Mouse (Mus musculus): ENCODE results near the gene Gkap1. TPM values are rescaled to one million over a fixed set of nuclear protein-coding genes. Genes with fewer than 3 reads are reported as not detected.

Gkap1 gene
- total RNA-seq, 2 experiments from 2014 or later, result 22.1 to 24.6 TPM

- DNase-seq (ENCODE audit: low spot score in 2 of 2), result peak in 1 of 2 experiments; percentile 16
These were observed 1.9 kb downstream of the Gkap1 start for GRCm38 (mm10) chr13:58273411-58274258.

- no peak for DNase-seq (ENCODE audit: low spot score in 2 of 2)
These were observed 8.6 kb downstream of the Gkap1 start for GRCm38 (mm10) chr13:58266864-58267263.

GRCm38 (mm10) chr13:58263546-58263945 is 12.0 kb downstream of the Gkap1 start:
- no peak for DNase-seq (ENCODE audit: low spot score in 2 of 2)

GRCm38 (mm10) chr13:58261674-58262073 is 13.8 kb downstream of the Gkap1 start:
- no peak for DNase-seq (ENCODE audit: low spot score in 2 of 2)

GRCm38 (mm10) chr13:58253268-58253667 is 22.2 kb downstream of the Gkap1 start:
- no peak for DNase-seq (ENCODE audit: low spot score in 2 of 2)

GRCm38 (mm10) chr13:58248957-58249356 is 26.5 kb downstream of the Gkap1 start:
- DNase-seq (ENCODE audit: low spot score in 2 of 2), result no peak

GRCm38 (mm10) chr13:58236536-58236935 is 39.0 kb downstream of the Gkap1 start:
- DNase-seq (ENCODE audit: low spot score in 2 of 2), result no peak

- DNase-seq (ENCODE audit: low spot score in 2 of 2), result peak in 1 of 2 experiments; percentile 44
These were observed 42.9 kb downstream of the Gkap1 start for GRCm38 (mm10) chr13:58232611-58233010.

- DNase-seq (ENCODE audit: low spot score in 2 of 2), result no peak
These were observed 43.4 kb downstream of the Gkap1 start for GRCm38 (mm10) chr13:58232070-58232469.

GRCm38 (mm10) chr13:58228624-58229023 is 46.9 kb downstream of the Gkap1 start:
- DNase-seq (ENCODE audit: low spot score in 2 of 2), result no peak

GRCm38 (mm10) chr13:58225694-58226093 is 49.8 kb downstream of the Gkap1 start:
- DNase-seq (ENCODE audit: low spot score in 2 of 2), result no peak

GRCm38 (mm10) chr13:58220206-58220605 is 55.3 kb downstream of the Gkap1 start:
- no peak for DNase-seq (ENCODE audit: low spot score in 2 of 2)

GRCm38 (mm10) chr13:58217536-58217935 is 58.0 kb downstream of the Gkap1 start:
- no peak for DNase-seq (ENCODE audit: low spot score in 2 of 2)

- no peak for DNase-seq (ENCODE audit: low spot score in 2 of 2)
These were observed 59.1 kb downstream of the Gkap1 start for GRCm38 (mm10) chr13:58216395-58216794.

- DNase-seq (ENCODE audit: low spot score in 2 of 2), result peak; percentile 87 to 93
These were observed 59.7 kb downstream of the Gkap1 start, which contains the start of gene Ubqln1 for GRCm38 (mm10) chr13:58215592-58216341. Ubqln1 (minus strand) TSS chr13:58215653.

- peak in 1 of 2 experiments; percentile 8 for DNase-seq (ENCODE audit: low spot score in 2 of 2)
These were observed 60.3 kb downstream of the Gkap1 start for GRCm38 (mm10) chr13:58215253-58215591.

- no peak for DNase-seq (ENCODE audit: low spot score in 2 of 2)
These were observed 60.9 kb downstream of the Gkap1 start for GRCm38 (mm10) chr13:58214346-58215252.

GRCm38 (mm10) chr13:58213801-58214200 is 61.7 kb downstream of the Gkap1 start:
- DNase-seq (ENCODE audit: low spot score in 2 of 2), result no peak

- no peak for DNase-seq (ENCODE audit: low spot score in 2 of 2)
These were observed 63.0 kb downstream of the Gkap1 start for GRCm38 (mm10) chr13:58212530-58212929.

GRCm38 (mm10) chr13:58210441-58210840 is 65.1 kb downstream of the Gkap1 start:
- DNase-seq (ENCODE audit: low spot score in 2 of 2), result peak in 1 of 2 experiments; percentile 29

GRCm38 (mm10) chr13:58206084-58206483 is 69.4 kb downstream of the Gkap1 start:
- DNase-seq (ENCODE audit: low spot score in 2 of 2), result no peak

Data from layer of hippocampus, adult 18-20 months (tissue).